18 mouse cellular contexts compared by ENCODE assay signal in genomic region chr2:168591076-168591475, GRCm38 (mm10). TPM values are rescaled to one million over a fixed set of nuclear protein-coding genes. Genes with fewer than 3 reads are reported as not detected.
A peak's percentile ranks its signal among the peaks of the same experiment; 100 is the strongest.
DNase-seq lines count a peak whose midpoint lies in the region; ATAC-seq and TF ChIP-seq lines count a peak whose summit lies in the region.
"Had no signal": no experiment of that assay in that cellular context is flagged by ENCODE, and none has a peak within 500 bp of the region (broad histone marks: within the 10 kb centered on the region; RNA-seq: fewer than 3 reads in every experiment).

No protein-coding gene starts in this region.

- WGBS in heart, embryonic 15.5 days, result 38% methylated on average over 2 of the region's 2 CpGs
- WGBS in liver, embryonic 11.5 days, result 17% methylated on average over 2 of the region's 2 CpGs
- 54% methylated on average over 2 of the region's 2 CpGs for WGBS in small intestine, adult 2 months

- no peak; the same call in 1 of the 2 replicates for TF ChIP-seq POLR2A in small intestine, adult 2 months (IDR thresholded peaks at IDR 0.05; ENCODE audit: low read depth, low read length)

- H3K27ac ChIP-seq in heart, embryonic 15.5 days, result no peak overlapping the region
- no peak overlapping the region for H3K27ac ChIP-seq in liver, embryonic 11.5 days (ENCODE audit: low read depth, low read length)
- peak overlapping the region; percentile 9; the same call in 1 of the 2 replicates for H3K27ac ChIP-seq in small intestine, adult 2 months (ENCODE audit: insufficient read depth, low read depth, low read length)
- H3K27ac ChIP-seq: forebrain, embryonic 15.5 days; left cerebral cortex, adult 2 months; limb, embryonic 10.5 days; midbrain, embryonic 15.5 days had no signal

- no peak for TF ChIP-seq CTCF in E14TG2a.4 (conservative IDR thresholded peaks at IDR 0.05; ENCODE audit: low read length)
- no peak for TF ChIP-seq CTCF in small intestine, adult 2 months (IDR thresholded peaks at IDR 0.05; ENCODE audit: extremely low read depth, insufficient read length, insufficient replicate concordance, low read depth, low read length)

- peaks cover 13% of the 10 kb centered on the region for H3K27me3 ChIP-seq in heart, embryonic 15.5 days
- peaks cover 44% of the 10 kb centered on the region for H3K27me3 ChIP-seq in E14TG2a.4 (ENCODE audit: insufficient read depth, low read length)
- peaks cover 26% of the 10 kb centered on the region for H3K27me3 ChIP-seq in liver, embryonic 11.5 days (replicated peaks; ENCODE audit: control insufficient read depth, insufficient read depth, low read length)
- no peaks in the 10 kb centered on the region for H3K27me3 ChIP-seq in small intestine, adult 2 months (ENCODE audit: control insufficient read depth, insufficient read depth, low read length)

- H3K9me3 ChIP-seq in heart, embryonic 15.5 days (replicated peaks), result no peaks in the 10 kb centered on the region
- no peaks in the 10 kb centered on the region for H3K9me3 ChIP-seq in E14TG2a.4 (ENCODE audit: low read length)
- no peaks in the 10 kb centered on the region for H3K9me3 ChIP-seq in liver, embryonic 11.5 days (ENCODE audit: control insufficient read depth, low read length)
- H3K9me3 ChIP-seq: forebrain, embryonic 15.5 days; heart, embryonic 13.5 days; limb, embryonic 10.5 days; midbrain, embryonic 15.5 days had no signal

- no peaks in the 10 kb centered on the region for H3K36me3 ChIP-seq in heart, embryonic 15.5 days
- no peaks in the 10 kb centered on the region for H3K36me3 ChIP-seq in E14TG2a.4 (ENCODE audit: insufficient read depth, low read length)
- no peaks in the 10 kb centered on the region for H3K36me3 ChIP-seq in liver, embryonic 11.5 days (ENCODE audit: control insufficient read depth, insufficient read depth, low read length)
- H3K36me3 ChIP-seq in small intestine, adult 2 months (ENCODE audit: control insufficient read depth, insufficient read depth, low read length), result no peaks in the 10 kb centered on the region
- H3K36me3 ChIP-seq: forebrain, embryonic 15.5 days; G1E; heart, embryonic 13.5 days; limb, embryonic 10.5 days; midbrain, embryonic 15.5 days had no signal

- no peak for DNase-seq in heart, postnatal 4 days
- no peak for DNase-seq in liver, embryonic 11.5 days (ENCODE audit: low spot score)
- no peak for DNase-seq in layer of hippocampus, postnatal 25 days (ENCODE audit: extremely low spot score in 1 of 2, low spot score in 1 of 2)
- DNase-seq in cerebellum, postnatal 14 days, result no peak
- DNase-seq in urinary bladder, postnatal 14 days (ENCODE audit: low spot score), result no peak
- DNase-seq: adrenal gland, adult 2 months; cerebellum, adult 11-12 months; cerebellum, postnatal 36 days had no signal

- H3K4me1 ChIP-seq in heart, embryonic 15.5 days (replicated peaks), result peaks cover 47% of the 10 kb centered on the region
- peaks cover 27% of the 10 kb centered on the region for H3K4me1 ChIP-seq in E14TG2a.4 (replicated peaks; ENCODE audit: low read depth, low read length)
- peaks cover 23% of the 10 kb centered on the region for H3K4me1 ChIP-seq in liver, embryonic 11.5 days (replicated peaks; ENCODE audit: control insufficient read depth, insufficient read depth, low read length)
- peaks cover 5% of the 10 kb centered on the region for H3K4me1 ChIP-seq in small intestine, adult 2 months (ENCODE audit: control insufficient read depth, insufficient read depth, insufficient read length, low read length)

- ATAC-seq in heart, embryonic 15.5 days (replicated peaks; ENCODE audit: insufficient number of reproducible peaks, insufficient read depth, low FRiP score, low read depth), result no peak
- peak; percentile 63 for ATAC-seq in liver, embryonic 11.5 days (replicated peaks; ENCODE audit: low FRiP score)
- ATAC-seq: forebrain, embryonic 15.5 days; midbrain, embryonic 15.5 days had no signal

- H3K9ac ChIP-seq in heart, embryonic 15.5 days, result 0 out of 2 replicates have a peak overlapping the region, but pooled peaks have one; percentile 76
- no peak overlapping the region for H3K9ac ChIP-seq in liver, embryonic 11.5 days (ENCODE audit: low read depth, low read length)
- H3K9ac ChIP-seq: forebrain, embryonic 15.5 days; midbrain, embryonic 15.5 days had no signal

- H3K4me3 ChIP-seq in heart, embryonic 15.5 days, result no peak overlapping the region
- peak overlapping the region; percentile 86 for H3K4me3 ChIP-seq in E14TG2a.4 (replicated peaks; ENCODE audit: low read length)
- no peak overlapping the region for H3K4me3 ChIP-seq in liver, embryonic 11.5 days (ENCODE audit: low read depth, low read length)
- H3K4me3 ChIP-seq in small intestine, adult 2 months (ENCODE audit: low read depth, low read length), result no peak overlapping the region
- H3K4me3 ChIP-seq: erythroblast, embryonic 14.5 days; left cerebral cortex, adult 2 months had no signal

- H3K4me2 ChIP-seq in heart, embryonic 15.5 days, result no peak overlapping the region
- H3K4me2 ChIP-seq in liver, embryonic 11.5 days, result peak overlapping the region; percentile 89

RNA-seq across cellular contexts. Expression of gene Nfatc2, which starts 10.4 kb away (rescaled TPM):
- polyA plus RNA-seq in heart, embryonic 15.5 days (2015; fragmentation: Nextera tagmentation; extraction: Ambion mirVana), result 9.7 and 10.5 TPM in 2 replicates
- 10 to 100 TPM; 18.8 to 21.3 TPM for total RNA-seq in heart, postnatal 4 days (2021)
- 0.77 TPM in 2 replicates for polyA plus RNA-seq in liver, embryonic 11.5 days (2014; fragmentation: Nextera tagmentation; extraction: Ambion mirVana)
- 3.9 and 4.3 TPM in 2 replicates for polyA plus RNA-seq in small intestine, adult 2 months (2012; rRNA removed)
- 10 to 100 TPM; 16.1 to 21.6 TPM for total RNA-seq in layer of hippocampus, postnatal 25 days (2021)
- polyA plus RNA-seq: erythroblast, embryonic 14.5 days; G1E had no signal
